Mouse (Mus musculus) liver, embryonic 14.5 days (tissue): ENCODE results near the gene Aldh1a7. TPM values are rescaled to one million over a fixed set of nuclear protein-coding genes. Genes with fewer than 3 reads are reported as not detected.

Experiments
- ATAC-seq: fragments of 200-750 bp; cut with Nextera tagmentation; 2 replicates; pipeline ENCODE4 v1.8.0; 2017; ENCODE audit warnings: moderate number of reproducible peaks, mild to moderate bottlenecking, moderate library complexity; ENCODE audit not compliant: insufficient read depth
- DNase-seq, 3 experiments: peaks; one replicate each; pipeline ENCODE4 v3.0.0-alpha.2; 2012 to 2013; ENCODE audit warnings: low read depth in 3 of 3, low spot score in 3 of 3
- H3K27ac ChIP-seq: fragments of 300-500 bp; sonication (generic); 2 replicates; pipeline ENCODE4 v1.5.1; 2014; ENCODE audit warnings: moderate library complexity, mild to moderate bottlenecking, control low read depth, inconsistent platforms
- H3K27me3 ChIP-seq: fragments of 300-500 bp; sonication (generic); 2 replicates; pipeline ENCODE4 v1.6.1; 2014; ENCODE audit warnings: mild to moderate bottlenecking, low read length, moderate library complexity; ENCODE audit not compliant: control insufficient read depth, insufficient read depth
- H3K36me3 ChIP-seq: fragments of 300-500 bp; sonication (generic); replicated peaks from 2 replicates; pipeline ENCODE4 v1.6.1; 2014; ENCODE audit warnings: low read depth; ENCODE audit not compliant: control insufficient read depth, insufficient read depth
- H3K4me1 ChIP-seq, 2 experiments: fragments of 200-500 bp in 1 of 2; fragments of 300-500 bp in 1 of 2; sonication (generic) in 1 of 2; replicated peaks; 2 replicates each; pipeline ENCODE4 v1.6.1; 2012 to 2014; ENCODE audit warnings: antibody characterized with exemption in 1 of 2, inconsistent platforms in 1 of 2, low read length in 1 of 2; ENCODE audit not compliant: control insufficient read depth in 2 of 2, insufficient read depth in 2 of 2
- H3K4me2 ChIP-seq: fragments of 300-500 bp; sonication (generic); 2 replicates; pipeline ENCODE4 v1.6.1; 2014; ENCODE audit warnings: low read depth, mild to moderate bottlenecking, control low read depth, moderate library complexity
- H3K4me3 ChIP-seq, 2 experiments: fragments of 200-500 bp in 1 of 2; fragments of 300-500 bp in 1 of 2; sonication (generic) in 1 of 2; 2 replicates each; pipeline ENCODE4 v1.5.1; 2012 to 2014; ENCODE audit warnings: low read depth in 2 of 2, low read length in 2 of 2, mild to moderate bottlenecking in 2 of 2, control low read depth in 1 of 2, inconsistent platforms in 1 of 2, moderate library complexity in 1 of 2; ENCODE audit not compliant: insufficient read depth in 1 of 2
- H3K9ac ChIP-seq: fragments of 300-500 bp; sonication (generic); replicated peaks from 2 replicates; pipeline ENCODE4 v1.6.1; 2014; ENCODE audit warnings: mild to moderate bottlenecking, control low read depth, moderate library complexity
- H3K9me3 ChIP-seq: fragments of 300-500 bp; sonication (generic); 2 replicates; pipeline ENCODE4 v1.6.1; 2016; ENCODE audit warnings: low read length, mixed read lengths; ENCODE audit not compliant: control insufficient read depth
- CTCF ChIP-seq: IDR thresholded peaks from 2 replicates; pipeline ENCODE4 v1.5.1; 2016; ENCODE audit warnings: antibody characterized with exemption, low read depth, control low read depth
- EP300 ChIP-seq: IDR thresholded peaks from 2 replicates; pipeline ENCODE4 v1.6.1; 2016; ENCODE audit warnings: antibody characterized with exemption, low read depth
- WGBS: fragments of 180-500 bp; shearing (Covaris S2); extraction: QIAGEN DNeasy Blood & Tissue Kit; methylation state at CpG from one replicate; pipeline ENCODE4 v1.1.7; 2014; ENCODE audit not compliant: insufficient replicate concordance; 5-methylcytosine and 5-hydroxymethylcytosine counted together
- polyA plus RNA-seq, 2 experiments: library from polyadenylated mRNA; depleted of rRNA in 1 of 2; stranded (reverse) in 1 of 2; unstranded in 1 of 2; fragments of >200 nt; fragmentation: Nextera tagmentation in 1 of 2; extraction: Ambion mirVana in 1 of 2; gene quantifications; 2 replicates each; pipeline versions ENCODE4 v1.2.1 to v1.2.3; 2012 to 2014

The Aldh1a7 gene
- polyA plus RNA-seq (2012; rRNA removed), result 0.71 and 1.1 TPM in 2 replicates
- 0.79 and 1.0 TPM in 2 replicates for polyA plus RNA-seq (2014; fragmentation: Nextera tagmentation; extraction: Ambion mirVana)

GRCm38 (mm10) chr19:20727381-20727780 is at the start of gene Aldh1a7:
Aldh1a7 (minus strand) TSS chr19:20727562.
- DNase-seq, result no peak
- TF ChIP-seq CTCF, result no peak
- no peak for TF ChIP-seq EP300
- H3K4me2 ChIP-seq, result no peak within 1 kb of the TSS

DNA sequence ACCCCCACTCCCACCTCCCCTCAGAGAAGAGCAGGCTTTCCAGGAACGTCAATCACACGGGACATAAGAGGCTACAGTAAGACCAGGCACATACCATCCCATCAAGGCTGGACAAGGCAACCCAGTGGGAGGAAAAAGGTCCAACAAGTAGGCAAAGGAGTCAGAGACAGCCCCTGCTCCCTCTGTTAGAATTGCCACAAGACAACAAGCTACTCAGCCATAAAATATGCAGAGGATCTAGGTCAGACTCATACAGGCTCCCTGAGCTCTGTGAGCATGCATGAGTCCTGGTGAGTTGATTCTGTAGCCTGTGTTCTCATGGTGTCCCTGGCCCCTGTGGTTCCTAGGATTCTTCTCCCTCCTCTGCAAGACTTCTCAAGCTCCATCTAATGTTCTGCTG is 48.3 kb upstream of the Aldh1a7 start:
- no peak for DNase-seq
- 42% methylated on average over 2 of the region's 2 CpGs for WGBS
- TF ChIP-seq CTCF (no peak), EP300 (no peak)

More at GRCm38 (mm10) chr19:20727381-20727780, at the start of gene Aldh1a7:
- no peak within 1 kb of the TSS for H3K9ac ChIP-seq
- no peaks in the 10 kb centered on the region for H3K27me3 ChIP-seq
- H3K4me3 ChIP-seq, result no peak within 1 kb of the TSS
- WGBS, result 44% methylated on average over 2 of the region's 2 CpGs
- H3K9me3 ChIP-seq, result no peaks in the 10 kb centered on the region
- H3K4me1 ChIP-seq, result no peaks in the 10 kb centered on the region
- H3K27ac ChIP-seq, result no peak within 1 kb of the TSS
- no peaks in the 10 kb centered on the region for H3K36me3 ChIP-seq
- ATAC-seq, result peak; percentile 62; the same call in 1 of the 2 replicates

GRCm38 (mm10) chr19:20773941-20774340 is 46.6 kb upstream of the Aldh1a7 start:
- ATAC-seq (no peak), DNase-seq (no peak)
- TF ChIP-seq EP300 (no peak), CTCF (no peak)
- Histone ChIP-seq H3K9ac (no peak overlapping the region), H3K9me3 (no peaks in the 10 kb centered on the region), H3K4me3 (no peak overlapping the region), H3K27me3 (no peaks in the 10 kb centered on the region), H3K4me1 (no peaks in the 10 kb centered on the region), H3K4me2 (no peak overlapping the region), H3K36me3 (no peaks in the 10 kb centered on the region), H3K27ac (no peak overlapping the region)
- 71% methylated on average over 7 of the region's 7 CpGs for WGBS

More for the DNA sequence above, 48.3 kb upstream of the Aldh1a7 start:
- Histone ChIP-seq H3K4me1 (no peaks in the 10 kb centered on the region), H3K4me2 (no peak overlapping the region), H3K4me3 (no peak overlapping the region), H3K27ac (no peak overlapping the region), H3K36me3 (no peaks in the 10 kb centered on the region), H3K9me3 (no peaks in the 10 kb centered on the region), H3K27me3 (no peaks in the 10 kb centered on the region), H3K9ac (no peak overlapping the region)
- no peak for ATAC-seq

DNA sequence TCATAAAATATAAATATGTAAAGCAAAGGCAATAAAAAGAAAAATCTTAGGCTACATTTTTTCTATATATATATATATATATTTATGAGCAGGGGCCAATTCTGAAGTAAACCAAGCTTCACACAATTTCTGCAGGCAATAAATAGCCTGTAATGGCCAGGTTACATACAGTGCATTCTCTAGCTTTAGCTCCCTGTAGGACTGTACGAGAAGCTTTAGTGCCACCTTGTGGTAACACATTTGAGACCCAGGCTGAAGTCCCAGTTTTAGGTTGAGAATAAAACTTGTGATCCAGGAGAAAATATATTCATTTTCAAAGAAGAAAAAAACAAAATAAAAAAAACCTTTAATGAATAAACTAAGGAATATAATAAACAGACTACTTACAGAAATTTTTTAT is 36.9 kb upstream of the Aldh1a7 start:
- WGBS, result 10% methylated on average over 1 of the region's 1 CpGs
- ATAC-seq, result no peak

DNA sequence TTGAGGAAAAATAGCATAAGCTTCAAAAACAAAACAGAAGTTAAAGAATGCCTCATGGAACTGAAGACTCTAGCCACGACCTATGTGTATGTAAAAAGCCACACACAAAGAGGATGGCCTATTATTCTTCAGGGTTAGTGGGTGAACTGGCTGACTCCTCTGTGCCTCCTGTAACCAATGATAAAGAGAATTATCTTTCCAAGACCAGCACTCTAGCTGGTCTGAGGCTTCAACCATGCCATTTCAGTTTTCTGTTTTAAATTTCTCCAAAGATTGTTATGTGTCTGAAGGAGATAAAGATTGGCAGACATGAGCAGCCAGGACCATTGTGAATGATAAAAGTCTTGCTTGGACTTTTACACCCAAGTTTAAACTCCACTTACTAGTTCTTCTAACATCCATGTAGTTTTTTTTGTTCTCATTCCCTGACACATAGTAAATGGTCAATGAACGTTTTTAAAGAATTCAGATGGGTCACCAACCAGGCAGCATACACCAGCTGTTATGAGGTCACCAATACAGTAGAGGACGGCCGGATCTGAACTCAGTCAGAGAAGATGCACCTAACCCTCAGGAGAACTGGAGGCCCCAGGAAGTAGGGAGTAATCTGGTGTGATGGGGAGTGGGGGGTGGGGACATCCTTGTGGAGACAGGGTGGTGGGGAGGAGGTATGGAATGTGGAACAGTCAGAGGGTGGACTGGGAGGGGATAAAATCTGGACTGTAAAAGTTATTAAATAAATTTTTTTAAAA is 34.5 kb upstream of the Aldh1a7 start:
- H3K4me2 ChIP-seq, result peak overlapping the region; percentile 18; the same call in 1 of the 2 replicates
- no peak overlapping the region for H3K27ac ChIP-seq
- DNase-seq, result peak; percentile 13 to 26 (median 14)
- H3K4me3 ChIP-seq, result no peak overlapping the region
- 24% methylated on average over 4 of the region's 4 CpGs for WGBS
- peaks cover 5 to 9% of the 10 kb centered on the region in 2 experiments; a peak in 3 of 4 replicates for H3K4me1 ChIP-seq
- H3K9ac ChIP-seq, result no peak overlapping the region
- TF ChIP-seq CTCF (no peak), EP300 (peak; percentile 77)
- ATAC-seq, result peak; percentile 93
- no peaks in the 10 kb centered on the region for H3K27me3 ChIP-seq
- no peaks in the 10 kb centered on the region for H3K36me3 ChIP-seq
- H3K9me3 ChIP-seq, result no peaks in the 10 kb centered on the region

More for the DNA sequence above, 36.9 kb upstream of the Aldh1a7 start:
- no peak overlapping the region for H3K27ac ChIP-seq
- no peaks in the 10 kb centered on the region for H3K9me3 ChIP-seq
- H3K27me3 ChIP-seq, result no peaks in the 10 kb centered on the region
- no peak overlapping the region for H3K4me3 ChIP-seq
- TF ChIP-seq EP300 (no peak), CTCF (peak; percentile 46; the same call in 1 of the 2 replicates)
- H3K4me1 ChIP-seq, result peaks cover 5 to 9% of the 10 kb centered on the region in 2 experiments; a peak in 3 of 4 replicates
- no peak overlapping the region for H3K9ac ChIP-seq
- peak in 2 of 3 experiments; percentile 6 to 17 for DNase-seq
- H3K36me3 ChIP-seq, result no peaks in the 10 kb centered on the region
- no peak overlapping the region for H3K4me2 ChIP-seq
